Mouse (Mus musculus) limb, embryonic 11.5 days (tissue): ENCODE measurements around the gene Polr2c. TPM values are rescaled to one million over a fixed set of nuclear protein-coding genes. Genes with fewer than 3 reads are reported as not detected.
A peak's percentile ranks its signal among the peaks of the same experiment; 100 is the strongest.

Source experiments
- ATAC-seq: fragments of 200-750 bp; cut with Nextera tagmentation; 2 replicates; pipeline ENCODE4 v1.8.0; 2017; ENCODE audit warnings: low read depth; ENCODE audit not compliant: insufficient number of reproducible peaks, low FRiP score, low TSS enrichment
- DNase-seq: peaks from one replicate; pipeline ENCODE4 v3.0.0-alpha.2; 2015; ENCODE audit warnings: low spot score
- H3K27ac ChIP-seq: fragments of 300-500 bp; sonication (generic); replicated peaks from 2 replicates; pipeline ENCODE4 v1.5.1; 2014; ENCODE audit warnings: low read depth, mild to moderate bottlenecking, low read length
- H3K27me3 ChIP-seq: fragments of 300-500 bp; sonication (generic); 2 replicates; pipeline ENCODE4 v1.6.1; 2014; ENCODE audit warnings: mild to moderate bottlenecking, low read length, mixed read lengths; ENCODE audit not compliant: control insufficient read depth, insufficient read depth
- H3K36me3 ChIP-seq: fragments of 300-500 bp; sonication (generic); 2 replicates; pipeline ENCODE4 v1.6.1; 2014; ENCODE audit warnings: mild to moderate bottlenecking, low read length, moderate library complexity, mixed read lengths; ENCODE audit not compliant: control insufficient read depth, insufficient read depth
- H3K4me1 ChIP-seq: fragments of 300-500 bp; sonication (generic); 2 replicates; pipeline ENCODE4 v1.6.1; 2014; ENCODE audit warnings: low read length, mixed read lengths; ENCODE audit not compliant: control insufficient read depth, insufficient read depth
- H3K4me2 ChIP-seq: fragments of 300-500 bp; sonication (generic); 2 replicates; pipeline ENCODE4 v1.6.1; 2014; ENCODE audit warnings: low read depth, mild to moderate bottlenecking, moderate library complexity; ENCODE audit not compliant: severe bottlenecking
- H3K4me3 ChIP-seq: fragments of 300-500 bp; sonication (generic); 2 replicates; pipeline ENCODE4 v1.5.1; 2014; ENCODE audit warnings: low read depth, low read length
- H3K9ac ChIP-seq: fragments of 300-500 bp; sonication (generic); 2 replicates; pipeline ENCODE4 v1.6.1; 2014; ENCODE audit warnings: mild to moderate bottlenecking, low read length
- H3K9me3 ChIP-seq: fragments of 300-500 bp; sonication (generic); 2 replicates; pipeline ENCODE4 v1.6.1; 2016; ENCODE audit warnings: low read length; ENCODE audit not compliant: control insufficient read depth
- WGBS: fragments of 180-500 bp; shearing (Covaris S2); extraction: QIAGEN DNeasy Blood & Tissue Kit; methylation state at CpG from one replicate; pipeline ENCODE4 v1.1.7; 2014; 5-methylcytosine and 5-hydroxymethylcytosine counted together
- polyA plus RNA-seq: library from polyadenylated mRNA; unstranded; fragments of >200 nt; fragmentation: Nextera tagmentation; extraction: Ambion mirVana; gene quantifications from 2 replicates; pipeline ENCODE4 v1.2.1, GENCODE M21; 2014

The Polr2c gene
- polyA plus RNA-seq, 1 experiment from 2014 or later, result 178 TPM

GRCm38 (mm10) chr8:94857011-94857345 lies 272 bp upstream of the Polr2c start:
- no peak overlapping the region for H3K9ac ChIP-seq
- H3K4me2 ChIP-seq, result no peak overlapping the region
- no peak overlapping the region for H3K27ac ChIP-seq
- H3K27me3 ChIP-seq, result no peaks in the 10 kb centered on the region
- H3K9me3 ChIP-seq, result no peaks in the 10 kb centered on the region
- DNase-seq (no peak), ATAC-seq (0 out of 2 replicates have a peak, but pooled peaks have one; percentile 8)
- peaks cover 6% of the 10 kb centered on the region; the same call in 1 of the 2 replicates for H3K36me3 ChIP-seq
- WGBS, result 35% methylated on average over 5 of the region's 5 CpGs
- peak overlapping the region; percentile 96 for H3K4me3 ChIP-seq
- 0 out of 2 replicates have a peak, but pooled peaks cover 3% of the 10 kb centered on the region for H3K4me1 ChIP-seq

- ATAC-seq (no peak), DNase-seq (peak; percentile 80)
- H3K9ac ChIP-seq, result no peak overlapping the region
- no peak overlapping the region for H3K4me3 ChIP-seq
- no peak overlapping the region for H3K4me2 ChIP-seq
- peaks cover 5% of the 10 kb centered on the region for H3K36me3 ChIP-seq
- no peaks in the 10 kb centered on the region for H3K27me3 ChIP-seq
- H3K4me1 ChIP-seq, result 0 out of 2 replicates have a peak, but pooled peaks cover 3% of the 10 kb centered on the region
- H3K27ac ChIP-seq, result no peak overlapping the region
- WGBS, result 73% methylated on average over 8 of the region's 8 CpGs
- H3K9me3 ChIP-seq, result no peaks in the 10 kb centered on the region
These were observed 4.2 kb downstream of the Polr2c start for GRCm38 (mm10) chr8:94861352-94861910.

- H3K4me2 ChIP-seq, result no peak overlapping the region
- DNase-seq, result no peak
- no peak for ATAC-seq
- H3K36me3 ChIP-seq, result peaks cover 5% of the 10 kb centered on the region
- 0 out of 2 replicates have a peak, but pooled peaks cover 3% of the 10 kb centered on the region for H3K4me1 ChIP-seq
- 83% methylated on average over 12 of the region's 12 CpGs for WGBS
- H3K9ac ChIP-seq, result no peak overlapping the region
- no peaks in the 10 kb centered on the region for H3K9me3 ChIP-seq
- no peaks in the 10 kb centered on the region for H3K27me3 ChIP-seq
- no peak overlapping the region for H3K27ac ChIP-seq
- H3K4me3 ChIP-seq, result no peak overlapping the region
These were observed 5.4 kb downstream of the Polr2c start for GRCm38 (mm10) chr8:94862487-94863220.

GRCm38 (mm10) chr8:94863897-94864673 lies 6.8 kb downstream of the Polr2c start:
- Histone ChIP-seq H3K9ac (no peak overlapping the region), H3K9me3 (no peaks in the 10 kb centered on the region), H3K27me3 (no peaks in the 10 kb centered on the region), H3K27ac (no peak overlapping the region), H3K4me3 (no peak overlapping the region), H3K36me3 (peaks cover 5% of the 10 kb centered on the region), H3K4me2 (no peak overlapping the region), H3K4me1 (no peaks in the 10 kb centered on the region)
- 77% methylated on average over 10 of the region's 10 CpGs for WGBS
- ATAC-seq (no peak), DNase-seq (no peak)

- Histone ChIP-seq H3K36me3 (peaks cover 5% of the 10 kb centered on the region), H3K27me3 (no peaks in the 10 kb centered on the region), H3K4me3 (no peak overlapping the region), H3K9ac (no peak overlapping the region), H3K4me2 (no peak overlapping the region), H3K9me3 (no peaks in the 10 kb centered on the region), H3K27ac (no peak overlapping the region), H3K4me1 (peaks cover 1% of the 10 kb centered on the region; the same call in 1 of the 2 replicates)
- 77% methylated on average over 10 of the region's 10 CpGs for WGBS
- DNase-seq (no peak), ATAC-seq (no peak)
These were observed 8.0 kb downstream of the Polr2c start for GRCm38 (mm10) chr8:94865292-94865691.

GRCm38 (mm10) chr8:94866921-94867320 lies 9.7 kb downstream of the Polr2c start:
- peaks cover 13% of the 10 kb centered on the region for H3K4me1 ChIP-seq
- H3K27me3 ChIP-seq, result no peaks in the 10 kb centered on the region
- H3K27ac ChIP-seq, result no peak overlapping the region
- no peaks in the 10 kb centered on the region for H3K9me3 ChIP-seq
- no peak overlapping the region for H3K4me3 ChIP-seq
- H3K9ac ChIP-seq, result no peak overlapping the region
- 84% methylated on average over 9 of the region's 9 CpGs for WGBS
- DNase-seq, result no peak
- no peak for ATAC-seq
- no peak overlapping the region for H3K4me2 ChIP-seq
- H3K36me3 ChIP-seq, result peaks cover 3% of the 10 kb centered on the region

- ATAC-seq (no peak), DNase-seq (no peak)
- H3K4me2 ChIP-seq, result no peak overlapping the region
- H3K36me3 ChIP-seq, result no peaks in the 10 kb centered on the region
- no peaks in the 10 kb centered on the region for H3K27me3 ChIP-seq
- H3K9ac ChIP-seq, result no peak overlapping the region
- no peaks in the 10 kb centered on the region for H3K9me3 ChIP-seq
- 61% methylated on average over 7 of the region's 7 CpGs for WGBS
- no peak overlapping the region for H3K27ac ChIP-seq
- no peak overlapping the region for H3K4me3 ChIP-seq
- H3K4me1 ChIP-seq, result peaks cover 21% of the 10 kb centered on the region
These were observed 11.9 kb downstream of the Polr2c start for GRCm38 (mm10) chr8:94869146-94869545.

GRCm38 (mm10) chr8:94870003-94870402 lies 12.8 kb downstream of the Polr2c start:
- Histone ChIP-seq H3K4me2 (no peak overlapping the region), H3K27ac (no peak overlapping the region), H3K9me3 (no peaks in the 10 kb centered on the region), H3K36me3 (no peaks in the 10 kb centered on the region), H3K9ac (peak overlapping the region; percentile 18; the same call in 1 of the 2 replicates), H3K4me1 (peaks cover 28% of the 10 kb centered on the region), H3K27me3 (0 out of 2 replicates have a peak, but pooled peaks cover 1% of the 10 kb centered on the region), H3K4me3 (no peak overlapping the region)
- no peak for ATAC-seq
- 27% methylated on average over 4 of the region's 4 CpGs for WGBS
- no peak for DNase-seq
